Mouse (Mus musculus): ENCODE data around the gene Coro2a.

DNA sequence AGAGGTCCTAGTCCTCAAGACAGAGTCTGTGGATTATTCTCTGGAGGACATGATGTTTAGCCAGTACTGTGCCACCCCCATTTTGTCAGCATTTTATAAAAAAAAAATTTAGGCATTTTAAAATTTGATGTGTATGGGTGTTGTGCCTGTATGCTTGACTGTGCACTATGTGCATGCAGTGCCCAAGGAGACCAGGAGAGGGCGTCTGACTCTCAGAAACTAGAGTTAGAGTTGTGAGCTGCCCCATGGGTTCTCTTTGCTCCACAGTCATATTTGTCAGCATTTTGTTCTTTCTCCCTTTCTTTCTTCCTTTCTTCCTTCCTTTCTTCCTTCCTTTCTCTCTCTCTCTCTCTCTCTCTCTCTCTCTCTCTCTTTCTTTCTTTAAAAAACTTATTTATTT, 57.7 kb downstream of the Coro2a start:
- TF ChIP-seq ZNF384 (IDR thresholded peaks at IDR 0.05; ENCODE audit: low read depth, low read length): no peak
- TF ChIP-seq CHD2 (IDR thresholded peaks at IDR 0.05; ENCODE audit: low read depth, low read length): no peak
- peak; percentile 35; the same call in 1 of the 2 replicates for TF ChIP-seq ZC3H11A (IDR thresholded peaks at IDR 0.05; ENCODE audit: borderline replicate concordance, low read depth, low read length)
- TF ChIP-seq MAFK (IDR thresholded peaks at IDR 0.05; ENCODE audit: insufficient read depth, low read depth, low read length): no peak

Measured in ES-E14 (cell line).